Mouse (Mus musculus): ENCODE measurements around the gene Fxr1. TPM values are rescaled to one million over a fixed set of nuclear protein-coding genes. Genes with fewer than 3 reads are reported as not detected.

Gene Fxr1
- polyA plus RNA-seq, 1 experiment: 211 TPM

GRCm38 (mm10) chr3:34020382-34021258 lies 877 bp downstream of the Fxr1 start:
- H3K27ac ChIP-seq (ENCODE audit: control insufficient read depth, insufficient read depth, low read depth, low read length): peak overlapping the region; percentile 97
- H3K36me3 ChIP-seq (ENCODE audit: control insufficient read depth, insufficient read depth, low read length): no peaks in the 10 kb centered on the region
- no peaks in the 10 kb centered on the region for H3K27me3 ChIP-seq (ENCODE audit: control insufficient read depth, insufficient read depth, low read length)
- H3K4me1 ChIP-seq (ENCODE audit: control insufficient read depth, insufficient read depth, low read length): no peaks in the 10 kb centered on the region
- TF ChIP-seq POLR2A (IDR thresholded peaks at IDR 0.05; ENCODE audit: control insufficient read depth, low read depth, low read length): 0 out of 2 replicates have a peak, but pooled peaks have one; percentile 11
- TF ChIP-seq CTCF (IDR thresholded peaks at IDR 0.05; ENCODE audit: control insufficient read depth, insufficient read depth, insufficient replicate concordance, low read depth, low read length): no peak
- H3K4me3 ChIP-seq (ENCODE audit: control insufficient read depth, low read depth, low read length): peak overlapping the region; percentile 97

- Histone ChIP-seq H3K27ac (ENCODE audit: control insufficient read depth, insufficient read depth, low read depth, low read length) (peak overlapping the region; percentile 94; the same call in 1 of the 2 replicates), H3K36me3 (ENCODE audit: control insufficient read depth, insufficient read depth, low read length) (no peaks in the 10 kb centered on the region), H3K4me1 (ENCODE audit: control insufficient read depth, insufficient read depth, low read length) (no peaks in the 10 kb centered on the region), H3K4me3 (ENCODE audit: control insufficient read depth, low read depth, low read length) (no peak overlapping the region; the same call in 1 of the 2 replicates), H3K27me3 (ENCODE audit: control insufficient read depth, insufficient read depth, low read length) (no peaks in the 10 kb centered on the region)
- no peak for TF ChIP-seq POLR2A (IDR thresholded peaks at IDR 0.05; ENCODE audit: control insufficient read depth, low read depth, low read length)
- no peak for TF ChIP-seq CTCF (IDR thresholded peaks at IDR 0.05; ENCODE audit: control insufficient read depth, insufficient read depth, insufficient replicate concordance, low read depth, low read length)
Measured at GRCm38 (mm10) chr3:34021259-34021828, 1.6 kb downstream of the Fxr1 start.

DNA sequence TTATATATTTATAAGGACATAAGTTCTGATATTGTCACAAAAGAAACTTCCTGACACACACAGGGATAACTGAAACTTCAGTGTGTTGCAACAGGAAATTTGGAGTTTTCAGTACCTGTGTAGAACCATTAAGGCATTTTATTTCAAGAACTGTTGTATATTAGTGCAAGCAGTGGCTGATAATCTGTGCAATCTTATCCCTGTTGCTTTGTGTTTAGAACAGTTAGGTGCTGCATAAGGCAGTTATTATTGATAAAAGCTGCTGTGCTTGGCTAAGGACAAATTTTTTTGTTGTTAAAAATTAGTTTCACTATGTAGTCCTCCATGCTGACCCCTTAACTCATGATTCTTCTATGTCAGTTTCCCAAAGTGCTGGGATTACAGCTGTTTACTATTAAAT lies 9.2 kb downstream of the Fxr1 start:
- H3K36me3 ChIP-seq (ENCODE audit: control insufficient read depth, insufficient read depth, low read length): no peaks in the 10 kb centered on the region
- no peaks in the 10 kb centered on the region for H3K27me3 ChIP-seq (ENCODE audit: control insufficient read depth, insufficient read depth, low read length)
- TF ChIP-seq CTCF (IDR thresholded peaks at IDR 0.05; ENCODE audit: control insufficient read depth, insufficient read depth, insufficient replicate concordance, low read depth, low read length): no peak
- H3K4me3 ChIP-seq (ENCODE audit: control insufficient read depth, low read depth, low read length): no peak overlapping the region
- no peak overlapping the region for H3K27ac ChIP-seq (ENCODE audit: control insufficient read depth, insufficient read depth, low read depth, low read length)
- H3K4me1 ChIP-seq (ENCODE audit: control insufficient read depth, insufficient read depth, low read length): no peaks in the 10 kb centered on the region

DNA sequence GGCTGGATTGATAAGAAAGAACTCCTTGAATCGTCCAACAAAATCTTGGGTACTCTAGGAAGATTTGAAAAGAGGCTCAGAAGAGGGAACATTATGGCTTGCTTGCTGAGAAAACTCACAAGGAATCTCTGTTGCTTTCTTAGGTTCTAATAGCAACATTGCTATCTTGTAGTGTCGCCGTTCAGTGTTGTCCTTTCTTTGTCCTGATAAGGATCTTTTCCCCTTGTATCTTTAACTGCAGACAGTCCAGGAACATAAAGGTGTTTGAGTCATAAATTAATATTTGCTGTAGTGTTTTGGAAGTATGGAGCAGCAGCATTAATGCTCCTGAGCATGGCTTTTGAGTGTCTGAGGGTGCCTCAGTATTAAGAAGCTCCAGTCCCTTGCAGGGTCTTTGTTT lies 10.9 kb downstream of the Fxr1 start:
- no peaks in the 10 kb centered on the region for H3K4me1 ChIP-seq (ENCODE audit: control insufficient read depth, insufficient read depth, low read length)
- H3K4me3 ChIP-seq (ENCODE audit: control insufficient read depth, low read depth, low read length): no peak overlapping the region
- H3K36me3 ChIP-seq (ENCODE audit: control insufficient read depth, insufficient read depth, low read length): no peaks in the 10 kb centered on the region
- H3K27me3 ChIP-seq (ENCODE audit: control insufficient read depth, insufficient read depth, low read length): no peaks in the 10 kb centered on the region
- TF ChIP-seq CTCF (IDR thresholded peaks at IDR 0.05; ENCODE audit: control insufficient read depth, insufficient read depth, insufficient replicate concordance, low read depth, low read length) (no peak), POLR2A (IDR thresholded peaks at IDR 0.05; ENCODE audit: control insufficient read depth, low read depth, low read length) (no peak)
- H3K27ac ChIP-seq (ENCODE audit: control insufficient read depth, insufficient read depth, low read depth, low read length): no peak overlapping the region

DNA sequence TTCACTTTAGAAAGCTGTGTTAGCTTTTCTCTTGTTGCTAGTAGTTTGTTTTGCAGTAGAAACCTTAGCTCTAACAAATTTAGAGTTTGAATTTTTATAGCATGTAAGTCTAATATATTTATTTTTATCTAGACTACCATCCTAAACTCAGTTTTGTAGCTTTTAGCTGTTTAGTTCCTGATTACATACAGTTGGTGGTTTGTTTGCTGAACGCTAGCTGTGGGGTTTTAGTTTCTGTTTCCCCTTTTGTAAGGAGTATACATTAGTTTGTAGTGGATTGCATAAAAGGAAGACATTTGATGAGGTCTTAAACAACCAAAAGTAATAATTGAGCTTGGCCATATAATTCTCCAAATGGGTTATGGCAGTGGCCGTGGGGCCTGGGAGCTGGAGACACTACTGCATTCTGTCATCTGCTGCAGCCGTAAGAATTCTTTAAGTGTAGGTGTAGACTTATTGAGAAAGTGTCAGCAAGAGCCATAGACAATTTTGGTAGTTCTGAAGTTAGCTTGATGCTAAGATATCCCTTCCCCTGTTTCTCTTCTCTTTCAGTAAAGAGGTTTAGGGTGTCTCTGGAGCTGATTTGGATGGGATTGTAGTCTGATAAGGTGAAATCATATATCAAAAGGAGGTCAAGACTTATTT lies 14.1 kb downstream of the Fxr1 start:
- no peak overlapping the region for H3K27ac ChIP-seq (ENCODE audit: control insufficient read depth, insufficient read depth, low read depth, low read length)
- no peaks in the 10 kb centered on the region for H3K36me3 ChIP-seq (ENCODE audit: control insufficient read depth, insufficient read depth, low read length)
- TF ChIP-seq CTCF (IDR thresholded peaks at IDR 0.05; ENCODE audit: control insufficient read depth, insufficient read depth, insufficient replicate concordance, low read depth, low read length) (no peak), POLR2A (IDR thresholded peaks at IDR 0.05; ENCODE audit: control insufficient read depth, low read depth, low read length) (no peak)

GRCm38 (mm10) chr3:34034803-34035202 lies 15.1 kb downstream of the Fxr1 start:
- Histone ChIP-seq H3K27ac (ENCODE audit: control insufficient read depth, insufficient read depth, low read depth, low read length) (no peak overlapping the region), H3K27me3 (ENCODE audit: control insufficient read depth, insufficient read depth, low read length) (no peaks in the 10 kb centered on the region), H3K36me3 (ENCODE audit: control insufficient read depth, insufficient read depth, low read length) (no peaks in the 10 kb centered on the region), H3K4me3 (ENCODE audit: control insufficient read depth, low read depth, low read length) (no peak overlapping the region), H3K4me1 (ENCODE audit: control insufficient read depth, insufficient read depth, low read length) (no peaks in the 10 kb centered on the region)
- no peak for TF ChIP-seq CTCF (IDR thresholded peaks at IDR 0.05; ENCODE audit: control insufficient read depth, insufficient read depth, insufficient replicate concordance, low read depth, low read length)
- TF ChIP-seq POLR2A (IDR thresholded peaks at IDR 0.05; ENCODE audit: control insufficient read depth, low read depth, low read length): no peak

More for the DNA sequence above, 14.1 kb downstream of the Fxr1 start:
- Histone ChIP-seq H3K27me3 (ENCODE audit: control insufficient read depth, insufficient read depth, low read length) (no peaks in the 10 kb centered on the region), H3K4me3 (ENCODE audit: control insufficient read depth, low read depth, low read length) (no peak overlapping the region), H3K4me1 (ENCODE audit: control insufficient read depth, insufficient read depth, low read length) (no peaks in the 10 kb centered on the region)

DNA sequence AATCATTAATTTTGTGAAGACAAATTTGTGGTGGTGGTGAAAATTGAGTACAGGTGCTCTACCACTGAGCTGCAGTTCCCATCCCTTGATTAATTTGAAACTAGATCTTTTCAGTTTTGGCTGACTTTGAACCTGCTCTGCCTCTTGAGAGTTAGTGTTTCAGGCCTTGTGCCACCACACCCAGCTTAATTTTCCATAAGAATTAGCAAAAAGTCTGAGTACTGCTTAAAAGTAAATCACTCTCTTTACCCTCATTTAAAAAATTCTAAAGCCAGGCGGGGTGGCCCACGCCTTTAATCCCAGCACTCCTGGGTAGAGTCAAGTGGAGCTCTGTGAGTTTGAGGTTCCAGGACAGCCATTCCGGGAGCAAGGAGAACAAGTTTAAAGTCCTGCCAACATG lies 16.0 kb downstream of the Fxr1 start:
- TF ChIP-seq CTCF (IDR thresholded peaks at IDR 0.05; ENCODE audit: control insufficient read depth, insufficient read depth, insufficient replicate concordance, low read depth, low read length): no peak
- no peak for TF ChIP-seq POLR2A (IDR thresholded peaks at IDR 0.05; ENCODE audit: control insufficient read depth, low read depth, low read length)
- H3K4me3 ChIP-seq (ENCODE audit: control insufficient read depth, low read depth, low read length): no peak overlapping the region
- no peaks in the 10 kb centered on the region for H3K4me1 ChIP-seq (ENCODE audit: control insufficient read depth, insufficient read depth, low read length)
- H3K27me3 ChIP-seq (ENCODE audit: control insufficient read depth, insufficient read depth, low read length): no peaks in the 10 kb centered on the region
- no peak overlapping the region for H3K27ac ChIP-seq (ENCODE audit: control insufficient read depth, insufficient read depth, low read depth, low read length)
- H3K36me3 ChIP-seq (ENCODE audit: control insufficient read depth, insufficient read depth, low read length): no peaks in the 10 kb centered on the region

Measured in testis, adult 2 months (tissue).